Mouse (Mus musculus): Measurements from ENCODE around the gene Gmcl1. TPM values are rescaled to one million over a fixed set of nuclear protein-coding genes. Genes with fewer than 3 reads are reported as not detected.

Gmcl1 gene
- polyA plus RNA-seq, 3 experiments from 2014 or later, result 11.9 to 15.7 (median 13.4) TPM

- no peak for ATAC-seq
Observed at GRCm38 (mm10) chr6:86658501-86658900, 74.7 kb downstream of the Gmcl1 start.

- ATAC-seq, result no peak
Observed at GRCm38 (mm10) chr6:86654270-86654916, 78.8 kb downstream of the Gmcl1 start.

GRCm38 (mm10) chr6:86653026-86653425, 80.2 kb downstream of the Gmcl1 start:
- no peak for ATAC-seq

GRCm38 (mm10) chr6:86646143-86646542, 87.0 kb downstream of the Gmcl1 start:
- no peak for ATAC-seq

GRCm38 (mm10) chr6:86645551-86645950, 87.6 kb downstream of the Gmcl1 start:
- no peak for ATAC-seq

DNA sequence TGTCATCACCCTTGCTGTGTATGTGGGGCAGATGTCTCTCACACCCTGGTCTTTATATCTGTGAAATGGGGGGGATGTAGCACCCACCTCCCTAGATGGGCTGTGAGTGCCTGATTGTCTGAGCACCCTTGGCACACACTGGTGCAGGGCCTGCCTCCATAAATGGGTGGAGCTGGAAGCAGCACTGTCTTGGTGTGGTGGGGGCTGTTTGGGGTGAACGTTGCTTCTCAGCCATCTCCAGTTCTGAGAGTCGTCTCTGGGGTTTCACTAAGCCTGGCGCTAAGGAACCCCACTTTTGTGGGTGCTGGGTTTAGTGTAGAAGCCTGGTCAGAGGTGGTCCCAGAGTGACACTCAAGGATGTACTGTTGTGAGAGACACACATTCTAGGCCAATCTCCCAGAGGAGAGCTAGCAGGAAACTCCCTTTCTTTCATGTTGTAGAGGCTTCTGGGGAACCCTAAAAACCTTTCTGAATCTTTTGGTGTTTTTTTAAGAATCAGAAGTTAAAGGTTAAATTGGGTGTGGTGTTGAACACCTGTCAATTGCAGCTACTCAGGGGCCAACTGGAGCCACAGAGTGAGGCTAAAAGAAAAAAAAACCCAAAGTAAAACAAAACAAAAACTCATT, 88.3 kb downstream of the Gmcl1 start:
- ATAC-seq, result peak; percentile 62

Other genes with a start within 250 kb of the Gmcl1 start
- gene Pcbp1, start 207.1 kb downstream of the Gmcl1 start, polyA plus RNA-seq (2017; shearing (Covaris generic)), result 10 to 100 TPM; 26.3 to 32.5 (median 29.3) TPM
- under 1 TPM; 0.21 to 0.39 (median 0.38) TPM for gene Asprv1, start 105.2 kb downstream of the Gmcl1 start, polyA plus RNA-seq (2017; shearing (Covaris generic))
- gene Mxd1, start 64.2 kb downstream of the Gmcl1 start, polyA plus RNA-seq (2017; shearing (Covaris generic)), result 10 to 100 TPM; 13.1 to 22.6 (median 13.8) TPM
- gene Snrnp27, start 48.9 kb downstream of the Gmcl1 start, polyA plus RNA-seq (2017; shearing (Covaris generic)), result 100 to 1,000 TPM; 110 to 152 (median 125) TPM
- gene Anxa4, start 60.2 kb upstream of the Gmcl1 start, polyA plus RNA-seq (2017; shearing (Covaris generic)), result 10 to 100 TPM; 15.8 to 42.3 (median 20.4) TPM
- 10 to 100 TPM; 23.9 to 27.8 (median 24.9) TPM for gene Aak1, start 116.1 kb upstream of the Gmcl1 start, polyA plus RNA-seq (2017; shearing (Covaris generic))